21 mouse cellular contexts compared by ENCODE assay signal in the genomic region with DNA sequence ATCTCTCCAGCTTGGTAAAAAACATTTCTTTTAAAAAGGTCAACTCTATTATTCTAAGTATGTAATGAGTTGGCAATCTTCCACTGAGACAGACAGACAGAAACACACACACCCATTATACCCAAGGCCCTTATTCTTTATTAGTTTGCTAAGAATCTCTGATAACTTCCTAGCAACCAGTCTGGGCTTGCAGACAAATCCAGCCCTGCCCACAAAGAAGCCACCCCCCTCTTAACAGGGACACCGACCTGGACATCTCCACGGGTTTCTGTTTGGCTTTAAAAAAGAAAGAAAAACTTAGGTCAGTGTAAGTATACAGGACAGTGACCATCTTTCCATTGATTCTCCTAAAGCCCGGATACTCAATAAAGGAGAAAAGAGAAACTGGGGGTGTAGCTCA.
"Had no signal": no experiment of that assay in that cellular context is flagged by ENCODE, and none has a peak within 500 bp of the region (broad histone marks: within the 10 kb centered on the region; RNA-seq: fewer than 3 reads in every experiment).

No protein-coding gene starts in this region.

- H3K36me3 ChIP-seq: liver, embryonic 13.5 days; liver, embryonic 15.5 days; lung, embryonic 15.5 days; midbrain, embryonic 13.5 days; midbrain, embryonic 15.5 days; neural tube, embryonic 13.5 days; neural tube, embryonic 15.5 days; stomach, embryonic 15.5 days had no signal

- ATAC-seq: liver, postnatal 0 days; midbrain, embryonic 13.5 days; midbrain, embryonic 15.5 days had no signal

- H3K4me1 ChIP-seq: liver, embryonic 15.5 days; midbrain, embryonic 13.5 days; midbrain, embryonic 15.5 days; neural tube, embryonic 13.5 days; neural tube, embryonic 15.5 days; stomach, embryonic 15.5 days had no signal

- DNase-seq: liver, embryonic 13.5 days; liver, postnatal 0 days; lung, adult 2 months; lung, postnatal 14 days; retina, postnatal 1 day; right cerebral cortex, adult 18-20 months; right cerebral cortex, postnatal 25 days; thymus, adult 2 months; thymus, postnatal 25 days; thymus, postnatal 4 days had no signal

- H3K4me3 ChIP-seq: liver, embryonic 13.5 days; liver, embryonic 15.5 days; lung, embryonic 15.5 days; megakaryocyte, embryonic 14.5 days; midbrain, embryonic 13.5 days; midbrain, embryonic 15.5 days; myocyte; neural tube, embryonic 13.5 days; neural tube, embryonic 15.5 days; stomach, embryonic 15.5 days had no signal

- H3K27me3 ChIP-seq: liver, embryonic 13.5 days; liver, embryonic 15.5 days; lung, embryonic 15.5 days; megakaryocyte, embryonic 14.5 days; midbrain, embryonic 13.5 days; midbrain, embryonic 15.5 days; neural tube, embryonic 13.5 days; neural tube, embryonic 15.5 days; stomach, embryonic 15.5 days had no signal

- H3K27ac ChIP-seq: liver, embryonic 13.5 days; liver, embryonic 15.5 days; lung, embryonic 15.5 days; macrophage; midbrain, embryonic 13.5 days; midbrain, embryonic 15.5 days; neural tube, embryonic 13.5 days; neural tube, embryonic 15.5 days; stomach, embryonic 15.5 days; stomach, postnatal 0 days had no signal
